Mouse (Mus musculus) brain, embryonic 14.5 days (tissue): ENCODE results near the gene Srp68.

Source experiments
- CTCF ChIP-seq: fragments of 200-500 bp; IDR thresholded peaks from 2 replicates; pipeline ENCODE4 v1.5.1; 2012; ENCODE audit warnings: inconsistent platforms, mild to moderate bottlenecking, moderate library complexity, borderline replicate concordance; ENCODE audit not compliant: insufficient read depth, insufficient read length; ENCODE audit errors: extremely low read depth
- POLR2A ChIP-seq: fragments of 200-500 bp; IDR thresholded peaks from 2 replicates; pipeline ENCODE4 v1.6.1; 2012; ENCODE audit warnings: mild to moderate bottlenecking, inconsistent platforms, borderline replicate concordance; ENCODE audit not compliant: poor library complexity, insufficient read depth, insufficient read length, severe bottlenecking; ENCODE audit errors: extremely low read depth

GRCm38 (mm10) chr11:116196336-116196735 is 77.7 kb downstream of the Srp68 start:
- TF ChIP-seq CTCF (no peak), POLR2A (no peak)
